Mouse (Mus musculus): ENCODE data around the gene Chit1. TPM values are rescaled to one million over a fixed set of nuclear protein-coding genes. Genes with fewer than 3 reads are reported as not detected.

Chit1 gene
- total and polyA plus RNA-seq, 3 experiments = not detected

DNA sequence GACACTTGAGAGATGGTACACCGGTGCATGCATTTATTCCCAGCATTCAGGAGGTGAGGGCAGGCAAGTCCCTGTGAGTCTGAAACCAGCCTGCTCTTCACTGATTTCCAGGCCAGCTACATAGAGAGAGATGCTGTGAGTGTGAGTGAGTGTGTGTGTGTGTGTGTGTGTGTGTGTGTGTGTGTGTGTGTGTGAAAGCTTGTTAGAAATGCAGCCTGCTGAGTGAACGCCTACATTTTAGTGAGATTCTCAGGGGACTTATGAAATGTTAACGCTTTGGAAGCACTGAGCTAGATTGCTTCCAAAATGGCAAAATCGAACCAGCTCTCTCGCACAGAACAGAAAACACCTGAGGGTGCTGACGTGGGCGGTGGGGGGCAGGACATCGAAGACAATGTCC, 35.0 kb downstream of the Chit1 start:
- no peak for TF ChIP-seq ELF1 (IDR thresholded peaks at IDR 0.05; ENCODE audit: low read depth, low read length)
- no peak for TF ChIP-seq ZKSCAN1 (IDR thresholded peaks at IDR 0.05; ENCODE audit: low read depth, low read length)
- TF ChIP-seq KAT2A (conservative IDR thresholded peaks at IDR 0.05; ENCODE audit: low read depth, low read length) = no peak
- no peak for TF ChIP-seq EP300 (IDR thresholded peaks at IDR 0.05; ENCODE audit: low read depth in 1 of 2, low read length in 2 of 2)
- no peak for TF ChIP-seq MYB (IDR thresholded peaks at IDR 0.05; ENCODE audit: low read depth, low read length)
- TF ChIP-seq USF1 (IDR thresholded peaks at IDR 0.05; ENCODE audit: low read depth, low read length) = no peak
- no peak for TF ChIP-seq MAFK (IDR thresholded peaks at IDR 0.05; ENCODE audit: borderline replicate concordance, low read depth, low read length)
- no peak for TF ChIP-seq MYC (IDR thresholded peaks at IDR 0.05; ENCODE audit: low read depth, low read length)
- TF ChIP-seq HCFC1 (IDR thresholded peaks at IDR 0.05; ENCODE audit: low read depth, low read length) = no peak
- Histone ChIP-seq H3K27me3 (ENCODE audit: control insufficient read depth in 1 of 2, insufficient read depth in 2 of 2, low read length in 2 of 2) (peaks cover 2 to 5% of the 10 kb centered on the region in 2 experiments), H3K4me1 (ENCODE audit: control insufficient read depth in 1 of 2, insufficient read depth in 2 of 2, low read length in 2 of 2) (0 out of 4 replicates have a peak, but pooled peaks cover 0 to 8% of the 10 kb centered on the region in 2 experiments)

DNA sequence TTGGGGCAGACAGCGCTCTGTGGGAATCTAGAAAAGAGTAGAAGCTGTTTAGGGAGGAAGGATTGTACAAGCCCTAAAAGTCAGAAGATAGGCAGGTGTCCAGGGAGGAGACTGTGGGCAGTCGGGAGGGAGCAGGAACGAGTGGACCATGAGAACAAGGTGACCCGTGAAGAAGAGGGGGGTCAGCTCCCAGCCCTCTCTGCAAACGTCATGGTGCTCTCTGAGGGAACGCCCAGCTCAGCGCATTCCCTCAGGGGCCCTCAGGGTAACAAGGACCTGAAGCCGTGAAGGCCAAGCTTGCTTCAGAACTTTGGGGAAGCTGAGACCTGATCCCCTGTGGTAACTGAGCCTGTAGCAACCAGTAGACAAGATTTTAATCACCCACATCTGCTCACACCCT, 39.0 kb downstream of the Chit1 start:
- Histone ChIP-seq H3K4me1 (ENCODE audit: control insufficient read depth in 1 of 2, insufficient read depth in 2 of 2, low read length in 2 of 2) (peaks cover 0 to 22% of the 10 kb centered on the region in 2 experiments; a peak in 2 of 4 replicates), H3K9ac (ENCODE audit: control insufficient read depth, low read depth, low read length, poor library complexity, severe bottlenecking) (no peak overlapping the region), H3K4me3 (ENCODE audit: control insufficient read depth in 1 of 2, insufficient read depth in 1 of 2, low read depth in 2 of 2, low read length in 2 of 2) (no peak overlapping the region), H3K27me3 (ENCODE audit: control insufficient read depth in 1 of 2, insufficient read depth in 2 of 2, low read length in 2 of 2) (peaks cover 0 to 2% of the 10 kb centered on the region in 2 experiments; a peak in 3 of 4 replicates), H3K79me2 (ENCODE audit: control insufficient read depth, insufficient read depth, low read length, poor library complexity) (no peaks in the 10 kb centered on the region), H3K27ac (ENCODE audit: control insufficient read depth, low read depth, low read length) (no peak overlapping the region), H3K9me3 (replicated peaks; ENCODE audit: insufficient read depth, low read length) (no peaks in the 10 kb centered on the region), H3K36me3 (ENCODE audit: control insufficient read depth in 1 of 2, insufficient read depth in 2 of 2, low read length in 2 of 2) (peaks cover 0 to 3% of the 10 kb centered on the region in 2 experiments; a peak in 2 of 4 replicates)
- TF ChIP-seq ZC3H11A (IDR thresholded peaks at IDR 0.05; ENCODE audit: low read depth, low read length) = no peak
- TF ChIP-seq KAT2A (conservative IDR thresholded peaks at IDR 0.05; ENCODE audit: low read depth, low read length) = no peak
- TF ChIP-seq ZNF384 (IDR thresholded peaks at IDR 0.05; ENCODE audit: low read depth, low read length) = no peak
- no peak for TF ChIP-seq UBTF (IDR thresholded peaks at IDR 0.05; ENCODE audit: borderline replicate concordance, insufficient read depth, low read depth, low read length)
- TF ChIP-seq E2F4 (IDR thresholded peaks at IDR 0.05; ENCODE audit: borderline replicate concordance, low read depth, low read length) = no peak
- TF ChIP-seq POLR2AphosphoS2 (IDR thresholded peaks at IDR 0.05; ENCODE audit: low read length) = no peak
- no peak for TF ChIP-seq ZKSCAN1 (IDR thresholded peaks at IDR 0.05; ENCODE audit: low read depth, low read length)
- TF ChIP-seq SIN3A (IDR thresholded peaks at IDR 0.05; ENCODE audit: low read length) = no peak
- no peak for TF ChIP-seq POLR2A (IDR thresholded peaks at IDR 0.05; ENCODE audit: control insufficient read depth in 1 of 2, insufficient read depth in 1 of 2, low read depth in 1 of 2, low read length in 2 of 2, poor library complexity in 1 of 2)
- TF ChIP-seq HCFC1 (IDR thresholded peaks at IDR 0.05; ENCODE audit: low read depth, low read length) = no peak
- TF ChIP-seq MEF2A (IDR thresholded peaks at IDR 0.05; ENCODE audit: extremely low read depth, insufficient replicate concordance, low read depth, low read length, poor library complexity, severe bottlenecking) = no peak
- no peak for TF ChIP-seq POLR2AphosphoS5 (IDR thresholded peaks at IDR 0.05; ENCODE audit: borderline replicate concordance, low read depth, low read length)
- no peak for TF ChIP-seq USF1 (IDR thresholded peaks at IDR 0.05; ENCODE audit: low read depth, low read length)
- no peak for TF ChIP-seq MAZ (IDR thresholded peaks at IDR 0.05; ENCODE audit: low read depth, low read length)
- no peak for TF ChIP-seq MXI1 (IDR thresholded peaks at IDR 0.05; ENCODE audit: low read depth, low read length)
- TF ChIP-seq TAL1 (IDR thresholded peaks at IDR 0.05; ENCODE audit: low read length) = no peak
- TF ChIP-seq BHLHE40 (IDR thresholded peaks at IDR 0.05; ENCODE audit: borderline replicate concordance, low read depth, low read length) = no peak
- TF ChIP-seq TBP (IDR thresholded peaks at IDR 0.05; ENCODE audit: low read depth, low read length) = no peak
- TF ChIP-seq EP300 (IDR thresholded peaks at IDR 0.05; ENCODE audit: low read depth in 1 of 2, low read length in 2 of 2) = no peak
- no peak for DNase-seq (ENCODE audit: low read depth, low spot score)

More for the DNA sequence above, 35.0 kb downstream of the Chit1 start:
- no peaks in the 10 kb centered on the region for H3K79me2 ChIP-seq (ENCODE audit: control insufficient read depth, insufficient read depth, low read length, poor library complexity)
- no peak overlapping the region for H3K9ac ChIP-seq (ENCODE audit: control insufficient read depth, low read depth, low read length, poor library complexity, severe bottlenecking)
- H3K27ac ChIP-seq (ENCODE audit: control insufficient read depth, low read depth, low read length) = no peak overlapping the region
- no peak overlapping the region for H3K4me3 ChIP-seq (ENCODE audit: control insufficient read depth in 1 of 2, insufficient read depth in 1 of 2, low read depth in 2 of 2, low read length in 2 of 2)
- DNase-seq (ENCODE audit: low read depth, low spot score) = no peak
- H3K36me3 ChIP-seq (ENCODE audit: control insufficient read depth in 1 of 2, insufficient read depth in 2 of 2, low read length in 2 of 2) = no peaks in the 10 kb centered on the region
- H3K9me3 ChIP-seq (replicated peaks; ENCODE audit: insufficient read depth, low read length) = no peaks in the 10 kb centered on the region

Data from MEL (cell line).